Mouse (Mus musculus) kidney, postnatal 0 days (tissue): ENCODE measurements at regions not wholly inside any gene's neighbourhood (a gene's known extent, or its start where the extent isn't known, plus 50 kb on each side); places are given as distances from the start of the nearest gene placed in this dataset.

Source experiments
- ATAC-seq: fragments of 200-750 bp; cut with Nextera tagmentation; replicated peaks from 2 replicates; pipeline ENCODE4 v1.8.0; 2017; ENCODE audit warnings: low read depth, moderate number of reproducible peaks, moderate TSS enrichment, moderate library complexity; ENCODE audit not compliant: low FRiP score
- DNase-seq: peaks from one replicate; pipeline ENCODE4 v3.0.0-alpha.2; 2016; ENCODE audit warnings: low spot score
- H3K27ac ChIP-seq: fragments of 300-500 bp; sonication (generic); 2 replicates; pipeline ENCODE4 v1.5.1; 2014; ENCODE audit warnings: mild to moderate bottlenecking
- H3K27me3 ChIP-seq: fragments of 300-500 bp; sonication (generic); 2 replicates; pipeline ENCODE4 v1.6.1; 2014; ENCODE audit warnings: low read length, mixed read lengths; ENCODE audit not compliant: insufficient read depth
- H3K36me3 ChIP-seq: fragments of 300-500 bp; sonication (generic); 2 replicates; pipeline ENCODE4 v1.6.1; 2014; ENCODE audit warnings: low read length, mixed read lengths; ENCODE audit not compliant: insufficient read depth
- H3K4me1 ChIP-seq: fragments of 300-500 bp; sonication (generic); replicated peaks from 2 replicates; pipeline ENCODE4 v1.6.1; 2014; ENCODE audit warnings: antibody characterized with exemption, low read length, mixed read lengths; ENCODE audit not compliant: insufficient read depth
- H3K4me2 ChIP-seq: fragments of 300-500 bp; sonication (generic); 2 replicates; pipeline ENCODE4 v1.6.1; 2014; ENCODE audit warnings: mild to moderate bottlenecking, low read length, moderate library complexity, mixed read lengths
- H3K4me3 ChIP-seq: fragments of 300-500 bp; sonication (generic); replicated peaks from 2 replicates; pipeline ENCODE4 v1.5.1; 2014; ENCODE audit warnings: low read depth, low read length
- H3K9ac ChIP-seq: fragments of 300-500 bp; sonication (generic); 2 replicates; pipeline ENCODE4 v1.6.1; 2014; ENCODE audit warnings: low read depth, low read length
- H3K9me3 ChIP-seq: fragments of 300-500 bp; sonication (generic); replicated peaks from 2 replicates; pipeline ENCODE4 v1.6.1; 2016; ENCODE audit warnings: low read length, inconsistent platforms, mixed read lengths
- CTCF ChIP-seq: IDR thresholded peaks from 2 replicates; pipeline ENCODE4 v1.5.1; 2016; ENCODE audit warnings: antibody characterized with exemption, low read depth, mild to moderate bottlenecking, moderate library complexity
- WGBS: fragments of 180-500 bp; shearing (Covaris S2); extraction: QIAGEN DNeasy Blood & Tissue Kit; methylation state at CpG from one replicate; pipeline ENCODE4 v1.1.7; 2014; 5-methylcytosine and 5-hydroxymethylcytosine counted together

- Histone ChIP-seq H3K4me2 (no peak overlapping the region), H3K4me1 (no peaks in the 10 kb centered on the region), H3K9me3 (no peaks in the 10 kb centered on the region), H3K4me3 (no peak overlapping the region), H3K36me3 (no peaks in the 10 kb centered on the region), H3K9ac (no peak overlapping the region), H3K27me3 (no peaks in the 10 kb centered on the region), H3K27ac (no peak overlapping the region)
- WGBS, result 100% methylated on average over 1 of the region's 1 CpGs
- no peak for ATAC-seq
- TF ChIP-seq CTCF, result no peak
- no peak for DNase-seq
Observed at GRCm38 (mm10) chr13:5767202-5767601, 94.1 kb upstream of the Klf6 start.

- Histone ChIP-seq H3K27ac (no peak overlapping the region), H3K36me3 (no peaks in the 10 kb centered on the region), H3K9me3 (no peaks in the 10 kb centered on the region), H3K27me3 (no peaks in the 10 kb centered on the region), H3K4me3 (no peak overlapping the region), H3K4me2 (no peak overlapping the region), H3K9ac (no peak overlapping the region), H3K4me1 (no peaks in the 10 kb centered on the region)
- DNase-seq, result no peak
- TF ChIP-seq CTCF, result no peak
- WGBS, result 91% methylated on average over 2 of the region's 2 CpGs
- ATAC-seq, result no peak
Observed at GRCm38 (mm10) chr13:5768699-5769098, 92.6 kb upstream of the Klf6 start.

GRCm38 (mm10) chr13:5769283-5770260 lies 91.7 kb upstream of the Klf6 start:
- Histone ChIP-seq H3K27me3 (no peaks in the 10 kb centered on the region), H3K36me3 (no peaks in the 10 kb centered on the region), H3K9ac (no peak overlapping the region), H3K27ac (no peak overlapping the region), H3K9me3 (no peaks in the 10 kb centered on the region), H3K4me1 (no peaks in the 10 kb centered on the region), H3K4me2 (no peak overlapping the region), H3K4me3 (no peak overlapping the region)
- DNase-seq (peak; percentile 29), ATAC-seq (peak; percentile 66)
- TF ChIP-seq CTCF, result no peak
- 59% methylated on average over 7 of the region's 7 CpGs for WGBS

- H3K9me3 ChIP-seq, result no peaks in the 10 kb centered on the region
- H3K27ac ChIP-seq, result no peak overlapping the region
- H3K9ac ChIP-seq, result no peak overlapping the region
- H3K36me3 ChIP-seq, result no peaks in the 10 kb centered on the region
- WGBS, result 80% methylated on average over 3 of the region's 3 CpGs
- no peak overlapping the region for H3K4me3 ChIP-seq
- DNase-seq, result no peak
- no peaks in the 10 kb centered on the region for H3K27me3 ChIP-seq
- TF ChIP-seq CTCF, result no peak
- no peak for ATAC-seq
- no peak overlapping the region for H3K4me2 ChIP-seq
- H3K4me1 ChIP-seq, result no peaks in the 10 kb centered on the region
Observed at GRCm38 (mm10) chr13:5773811-5774210, 87.5 kb upstream of the Klf6 start.

GRCm38 (mm10) chr13:5778443-5779171 lies 82.7 kb upstream of the Klf6 start:
- no peak for DNase-seq
- Histone ChIP-seq H3K4me2 (no peak overlapping the region), H3K4me3 (no peak overlapping the region), H3K9ac (no peak overlapping the region), H3K36me3 (no peaks in the 10 kb centered on the region), H3K9me3 (no peaks in the 10 kb centered on the region), H3K27me3 (no peaks in the 10 kb centered on the region), H3K27ac (no peak overlapping the region), H3K4me1 (no peaks in the 10 kb centered on the region)
- WGBS, result 67% methylated on average over 5 of the region's 5 CpGs
- no peak for TF ChIP-seq CTCF
- no peak for ATAC-seq

- Histone ChIP-seq H3K9ac (no peak overlapping the region), H3K27ac (no peak overlapping the region), H3K4me1 (no peaks in the 10 kb centered on the region), H3K27me3 (no peaks in the 10 kb centered on the region), H3K36me3 (no peaks in the 10 kb centered on the region), H3K9me3 (no peaks in the 10 kb centered on the region), H3K4me3 (no peak overlapping the region), H3K4me2 (no peak overlapping the region)
- TF ChIP-seq CTCF, result no peak
- DNase-seq, result peak; percentile 40
- ATAC-seq, result no peak
- 51% methylated on average over 4 of the region's 4 CpGs for WGBS
Observed at GRCm38 (mm10) chr13:5779410-5779809, 81.9 kb upstream of the Klf6 start.
